Mouse (Mus musculus) intestine, embryonic 16.5 days (tissue): ENCODE results near the gene Gm4881. TPM values are rescaled to one million over a fixed set of nuclear protein-coding genes. Genes with fewer than 3 reads are reported as not detected.

Source experiments
- ATAC-seq: fragments of 200-750 bp; cut with Nextera tagmentation; 2 replicates; pipeline ENCODE4 v1.8.0; 2017; ENCODE audit warnings: moderate TSS enrichment, moderate library complexity
- H3K27ac ChIP-seq: fragments of 300-500 bp; sonication (generic); 2 replicates; pipeline ENCODE4 v1.5.1; 2014; ENCODE audit warnings: mild to moderate bottlenecking, low read length
- H3K27me3 ChIP-seq: fragments of 300-500 bp; sonication (generic); replicated peaks from 2 replicates; pipeline ENCODE4 v1.6.1; 2014; ENCODE audit warnings: low read length, control low read depth, mixed read lengths; ENCODE audit not compliant: control insufficient read depth, insufficient read depth
- H3K36me3 ChIP-seq: fragments of 300-500 bp; sonication (generic); 2 replicates; pipeline ENCODE4 v1.6.1; 2014; ENCODE audit warnings: low read length, control low read depth; ENCODE audit not compliant: control insufficient read depth, insufficient read depth
- H3K4me1 ChIP-seq: fragments of 300-500 bp; sonication (generic); 2 replicates; pipeline ENCODE4 v1.6.1; 2014; ENCODE audit warnings: low read length, control low read depth, mixed read lengths; ENCODE audit not compliant: control insufficient read depth, insufficient read depth
- H3K4me2 ChIP-seq: fragments of 300-500 bp; sonication (generic); 2 replicates; pipeline ENCODE4 v1.6.1; 2014; ENCODE audit warnings: low read depth, low read length, control low read depth
- H3K4me3 ChIP-seq: fragments of 300-500 bp; sonication (generic); 2 replicates; pipeline ENCODE4 v1.5.1; 2014; ENCODE audit warnings: mild to moderate bottlenecking, low read length
- H3K9ac ChIP-seq: fragments of 300-500 bp; sonication (generic); 2 replicates; pipeline ENCODE4 v1.6.1; 2014; ENCODE audit warnings: low read depth, low read length
- H3K9me3 ChIP-seq: fragments of 300-500 bp; sonication (generic); 2 replicates; pipeline ENCODE4 v1.6.1; 2016; ENCODE audit warnings: low read length, control low read depth; ENCODE audit not compliant: control insufficient read depth
- WGBS: fragments of 180-500 bp; shearing (Covaris S2); extraction: QIAGEN DNeasy Blood & Tissue Kit; methylation state at CpG from one replicate; pipeline ENCODE4 v1.1.7; 2014; 5-methylcytosine and 5-hydroxymethylcytosine counted together
- microRNA-seq: library from miRNA; unstranded; fragments of <30 nt; microRNA quantifications from one replicate; pipeline ENCODE4, GENCODE M21; 2016
- polyA plus RNA-seq: library from polyadenylated mRNA; unstranded; fragments of >200 nt; fragmentation: Nextera tagmentation; extraction: Ambion mirVana; gene quantifications from 2 replicates; pipeline ENCODE4 v1.2.1, GENCODE M21; 2015

Gene Gm4881
- polyA plus RNA-seq, 1 experiment from 2014 or later, result not detected

- H3K4me1 ChIP-seq, result peaks cover 21% of the 10 kb centered on the region
- H3K4me2 ChIP-seq, result peak within 1 kb of the TSS; percentile 86
- peak; percentile 96 for ATAC-seq
- peak within 1 kb of the TSS; percentile 99 for H3K4me3 ChIP-seq
- peak within 1 kb of the TSS; percentile 100 for H3K9ac ChIP-seq
- WGBS, result under 1% methylated on average over 57 of the region's 57 CpGs
- H3K9me3 ChIP-seq, result no peaks in the 10 kb centered on the region
- H3K27ac ChIP-seq, result peak within 1 kb of the TSS; percentile 89
- H3K27me3 ChIP-seq, result no peaks in the 10 kb centered on the region
- H3K36me3 ChIP-seq, result peaks cover 21% of the 10 kb centered on the region
These were observed 60.2 kb downstream of the Gm4881 start, which contains the start of gene Rps19 for GRCm38 (mm10) chr7:24883896-24884692. Gene Rps19, plus strand, starts transcription at chr7:24884371.

GRCm38 (mm10) chr7:24882416-24883199 lies 61.7 kb downstream of the Gm4881 start:
- H3K27ac ChIP-seq, result no peak overlapping the region
- H3K27me3 ChIP-seq, result no peaks in the 10 kb centered on the region
- peaks cover 6% of the 10 kb centered on the region; the same call in 1 of the 2 replicates for H3K36me3 ChIP-seq
- peaks cover 18% of the 10 kb centered on the region for H3K4me1 ChIP-seq
- 91% methylated on average over 9 of the region's 9 CpGs for WGBS
- no peak overlapping the region for H3K9ac ChIP-seq
- H3K9me3 ChIP-seq, result no peaks in the 10 kb centered on the region
- H3K4me2 ChIP-seq, result no peak overlapping the region
- H3K4me3 ChIP-seq, result no peak overlapping the region
- no peak for ATAC-seq

GRCm38 (mm10) chr7:24879620-24880019 lies 64.7 kb downstream of the Gm4881 start:
- WGBS, result 35% methylated on average over 2 of the region's 2 CpGs
- no peak overlapping the region for H3K9ac ChIP-seq

GRCm38 (mm10) chr7:24877588-24877987 lies 66.7 kb downstream of the Gm4881 start:
- Histone ChIP-seq H3K4me3 (no peak overlapping the region), H3K9ac (no peak overlapping the region), H3K36me3 (no peaks in the 10 kb centered on the region), H3K27ac (no peak overlapping the region), H3K9me3 (no peaks in the 10 kb centered on the region), H3K27me3 (no peaks in the 10 kb centered on the region), H3K4me2 (no peak overlapping the region), H3K4me1 (no peaks in the 10 kb centered on the region)
- WGBS, result 59% methylated on average over 3 of the region's 3 CpGs
- ATAC-seq, result no peak

More at GRCm38 (mm10) chr7:24879620-24880019, 64.7 kb downstream of the Gm4881 start:
- Histone ChIP-seq H3K4me1 (no peaks in the 10 kb centered on the region), H3K9me3 (no peaks in the 10 kb centered on the region), H3K4me2 (no peak overlapping the region), H3K27me3 (no peaks in the 10 kb centered on the region), H3K4me3 (no peak overlapping the region), H3K27ac (no peak overlapping the region), H3K36me3 (no peaks in the 10 kb centered on the region)
- no peak for ATAC-seq

Small RNA genes lying within 50 kb of the gene (microRNA-seq; reads per million reads assigned to microRNA genes)
- gene Mir7046 (not detected), gene Mir7047 (not detected)

Other genes with a start within 250 kb of the Gm4881 start
- not detected in 2 replicates for gene BC049730, start 235.3 kb downstream of the Gm4881 start, polyA plus RNA-seq
- gene Gm4763, start 217.6 kb downstream of the Gm4881 start, polyA plus RNA-seq, result not detected in 2 replicates
- gene Cd177, start 184.2 kb downstream of the Gm4881 start, polyA plus RNA-seq, result 3.3 and 3.4 TPM in 2 replicates
- 0.48 and 0.62 TPM in 2 replicates for gene Ceacam10, start 167.3 kb downstream of the Gm4881 start, polyA plus RNA-seq
- 8.6 and 9.7 TPM in 2 replicates for gene Gm9844, start 82.3 kb downstream of the Gm4881 start, polyA plus RNA-seq
- gene Lypd4, start 74.6 kb downstream of the Gm4881 start, polyA plus RNA-seq, result not detected in 2 replicates
- gene Dmrtc2, start 74.4 kb downstream of the Gm4881 start, polyA plus RNA-seq, result not detected in 2 replicates
- 2,122 and 2,334 TPM in 2 replicates for gene Rps19, start 60.1 kb downstream of the Gm4881 start, polyA plus RNA-seq
- gene Cd79a, start 47.1 kb downstream of the Gm4881 start, polyA plus RNA-seq, result 0.39 and 0.46 TPM in 2 replicates
- gene Arhgef1, start 41.6 kb downstream of the Gm4881 start, polyA plus RNA-seq, result 69.1 and 71.3 TPM in 2 replicates
- 151 and 153 TPM in 2 replicates for gene Rabac1, start 28.3 kb upstream of the Gm4881 start, polyA plus RNA-seq
- gene Atp1a3, start 61.5 kb upstream of the Gm4881 start, polyA plus RNA-seq, result 3.5 and 3.9 TPM in 2 replicates
- gene Grik5, start 127.9 kb upstream of the Gm4881 start, polyA plus RNA-seq, result 1.5 and 1.9 TPM in 2 replicates
- gene Zfp574, start 128.1 kb upstream of the Gm4881 start, polyA plus RNA-seq, result 23.1 and 23.3 TPM in 2 replicates
- gene Pou2f2, start 235.2 kb upstream of the Gm4881 start, polyA plus RNA-seq, result 1.0 and 1.2 TPM in 2 replicates